Mouse (Mus musculus): ENCODE results near the gene Brpf3. TPM values are rescaled to one million over a fixed set of nuclear protein-coding genes. Genes with fewer than 3 reads are reported as not detected.

Gene Brpf3
- 15.1 TPM for polyA plus RNA-seq (2017; shearing (Covaris generic))

DNA sequence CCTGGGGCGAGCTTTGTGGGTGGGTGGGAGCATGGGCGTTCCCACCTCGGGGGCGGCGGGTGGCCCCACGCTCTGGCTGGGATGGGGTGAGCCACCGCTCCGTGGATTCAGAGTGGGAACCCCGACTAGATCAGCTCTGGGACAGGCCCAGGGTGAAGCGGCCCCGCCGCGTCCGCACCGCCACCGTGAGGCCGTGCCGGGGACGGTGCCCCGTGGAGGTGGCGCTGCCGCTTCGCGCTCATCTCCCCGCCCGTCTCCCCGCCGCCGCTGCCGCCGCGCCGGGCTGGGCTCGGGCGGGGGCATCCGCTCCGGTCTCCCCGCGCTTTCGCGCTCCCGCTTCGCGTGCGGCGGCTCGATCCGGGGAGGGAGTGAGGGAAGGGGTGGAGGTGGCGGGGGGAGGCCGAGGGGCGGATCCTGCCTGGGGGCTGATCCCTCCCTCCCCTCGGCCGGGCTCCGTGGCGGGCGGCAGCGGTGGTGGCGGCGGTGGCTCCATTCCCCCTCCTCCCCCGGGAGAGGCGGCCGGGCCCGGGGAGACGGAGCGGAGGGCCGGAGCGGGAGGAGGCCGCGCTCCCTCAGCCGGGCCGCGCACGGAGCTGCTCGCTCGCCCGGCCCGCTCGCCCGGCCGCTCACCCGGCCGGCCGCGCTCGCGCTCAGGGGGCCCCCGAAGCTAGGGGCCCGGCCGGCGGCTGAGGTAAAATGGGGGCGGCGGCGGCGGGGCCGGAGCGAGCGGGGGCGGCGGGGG is at the start of gene Brpf3:
Gene Brpf3 (plus strand): TSS at position 420 of the 742 bp plus-strand sequence.

DNA sequence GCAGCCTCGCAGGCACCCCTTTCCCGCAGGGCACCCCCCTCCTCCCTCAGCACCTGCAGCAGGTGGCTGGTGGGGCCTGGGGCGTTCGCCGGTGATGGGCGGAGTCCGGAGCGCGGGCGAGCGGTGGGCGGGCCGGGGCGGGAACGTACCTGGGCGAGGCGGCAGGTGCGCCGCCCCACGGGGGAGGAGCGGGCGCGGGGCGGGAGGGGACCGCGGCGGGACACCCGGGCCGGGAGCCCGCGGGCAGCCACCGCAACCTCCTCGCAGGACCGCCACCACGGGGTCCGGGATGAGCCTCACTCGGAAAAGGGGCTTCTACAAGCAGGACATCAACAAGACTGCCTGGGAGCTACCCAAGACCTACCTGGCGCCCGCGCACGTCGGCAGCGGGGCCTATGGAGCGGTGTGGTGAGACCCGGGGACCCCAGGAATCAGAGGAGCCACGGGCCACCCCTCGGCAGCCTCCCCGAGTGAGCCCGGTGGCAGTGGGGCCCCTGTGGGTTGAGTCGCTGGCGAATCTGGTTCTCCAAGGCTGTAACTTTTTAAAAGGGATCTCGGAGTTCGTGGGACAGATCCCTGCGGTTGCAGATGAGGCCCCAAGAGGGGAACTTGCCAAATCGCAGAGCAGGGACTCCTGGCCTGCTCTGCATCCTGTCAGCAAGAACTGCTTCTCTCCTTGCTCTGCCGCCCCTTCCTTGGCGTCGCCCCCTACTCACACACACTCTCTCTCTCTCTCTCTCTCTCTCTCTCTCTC is 31.6 kb upstream of the Brpf3 start, which contains the start of gene Mapk13:
Gene Mapk13 (plus strand): TSS at position 177 of the 754 bp plus-strand sequence.

DNA sequence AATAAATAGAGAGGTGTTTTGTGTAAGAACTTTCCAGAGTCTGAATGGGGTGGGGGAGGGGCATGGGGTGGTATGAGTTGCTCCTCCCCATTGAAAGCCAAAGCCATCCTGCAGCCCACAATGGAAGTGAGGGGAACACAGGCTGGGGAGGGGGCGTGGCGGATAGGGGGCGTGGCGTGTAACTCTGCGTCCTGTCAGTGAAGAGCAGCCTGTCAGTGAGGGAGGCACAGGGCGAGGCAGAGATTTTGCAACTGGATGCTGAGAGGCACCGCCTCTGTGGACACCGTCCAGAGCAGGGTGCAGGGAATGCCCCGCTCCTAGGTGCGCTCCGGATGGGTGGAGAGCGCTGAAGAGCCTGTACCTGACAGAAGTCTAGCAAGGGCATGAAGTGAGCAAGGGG is 57.3 kb downstream of the Brpf3 start, which contains the start of gene Pnpla1:
Gene Pnpla1 (plus strand): TSS at position 207 of the 400 bp plus-strand sequence.

Other genes with a start within 250 kb of the Brpf3 start
- not detected for gene Clps, start 240.3 kb upstream of the Brpf3 start, polyA plus RNA-seq (2017; shearing (Covaris generic))
- not detected for gene Lhfpl5, start 225.4 kb upstream of the Brpf3 start, polyA plus RNA-seq (2017; shearing (Covaris generic))
- 265 TPM for gene Srpk1, start 178.4 kb upstream of the Brpf3 start, polyA plus RNA-seq (2017; shearing (Covaris generic))
- 0.54 TPM for gene Slc26a8, start 110.9 kb upstream of the Brpf3 start, polyA plus RNA-seq (2017; shearing (Covaris generic))
- gene Mapk14, start 109.8 kb upstream of the Brpf3 start, polyA plus RNA-seq (2017; shearing (Covaris generic)), result 107 TPM
- gene AC170998.1, start 75.0 kb upstream of the Brpf3 start, polyA plus RNA-seq (2017; shearing (Covaris generic)), result 8.5 TPM
- gene Mapk13, start 31.8 kb upstream of the Brpf3 start, polyA plus RNA-seq (2017; shearing (Covaris generic)), result not detected
- not detected for gene Pnpla1, start 57.3 kb downstream of the Brpf3 start, polyA plus RNA-seq (2017; shearing (Covaris generic))
- gene 4930539E08Rik, start 114.2 kb downstream of the Brpf3 start, polyA plus RNA-seq (2017; shearing (Covaris generic)), result 0.16 TPM
- not detected for gene Pxt1, start 142.8 kb downstream of the Brpf3 start, polyA plus RNA-seq (2017; shearing (Covaris generic))
- gene Kctd20, start 150.9 kb downstream of the Brpf3 start, polyA plus RNA-seq (2017; shearing (Covaris generic)), result 61.7 TPM
- gene Stk38, start 206.9 kb downstream of the Brpf3 start, polyA plus RNA-seq (2017; shearing (Covaris generic)), result 310 TPM
- gene Srsf3, start 231.5 kb downstream of the Brpf3 start, polyA plus RNA-seq (2017; shearing (Covaris generic)), result 528 TPM